Mouse (Mus musculus) kidney, adult 2 months (tissue): ENCODE data around the gene Osbpl3. TPM values are rescaled to one million over a fixed set of nuclear protein-coding genes. Genes with fewer than 3 reads are reported as not detected.

ENCODE experiments used
- DNase-seq: peaks from one replicate; pipeline ENCODE4 v3.0.0; 2021
- H3K27ac ChIP-seq: fragments of 200-500 bp; 2 replicates; pipeline ENCODE4 v1.5.1; 2012; ENCODE audit warnings: low read depth, low read length, control low read depth, inconsistent platforms; ENCODE audit not compliant: insufficient read depth
- H3K27me3 ChIP-seq: fragments of 200-500 bp; replicated peaks from 2 replicates; pipeline ENCODE4 v1.6.1; 2012; ENCODE audit warnings: mild to moderate bottlenecking, moderate library complexity, low read length, inconsistent platforms; ENCODE audit not compliant: control insufficient read depth, insufficient read depth
- H3K36me3 ChIP-seq: fragments of 200-500 bp; 2 replicates; pipeline ENCODE4 v1.6.1; 2012; ENCODE audit warnings: mild to moderate bottlenecking, moderate library complexity, low read length, inconsistent platforms; ENCODE audit not compliant: control insufficient read depth, insufficient read depth
- H3K4me1 ChIP-seq: fragments of 200-500 bp; 2 replicates; pipeline ENCODE4 v1.6.1; 2011; ENCODE audit warnings: low read length; ENCODE audit not compliant: control insufficient read depth, insufficient read depth
- H3K4me3 ChIP-seq: fragments of 200-500 bp; 2 replicates; pipeline ENCODE4 v1.5.1; 2011; ENCODE audit warnings: mild to moderate bottlenecking, low read depth, low read length, control low read depth; ENCODE audit not compliant: insufficient read depth
- CTCF ChIP-seq: fragments of 200-500 bp; conservative IDR thresholded peaks from 2 replicates; pipeline ENCODE4 v1.5.1; 2011; ENCODE audit warnings: low read depth, mild to moderate bottlenecking, control low read depth, low read length, moderate library complexity, mixed read lengths; ENCODE audit not compliant: insufficient read depth, insufficient read length
- POLR2A ChIP-seq: fragments of 200-500 bp; IDR thresholded peaks from one replicate; pipeline ENCODE4 v1.6.1; 2011; ENCODE audit warnings: low read depth, low read length, control low read depth
- WGBS: fragments of 180-500 bp; shearing (Covaris S2); methylation state at CpG from one replicate; pipeline ENCODE4 v1.1.7; 2018; 5-methylcytosine and 5-hydroxymethylcytosine counted together
- polyA plus RNA-seq: library from polyadenylated mRNA; depleted of rRNA; stranded (reverse); fragments of >200 nt; gene quantifications from 2 replicates; pipeline ENCODE4 v1.2.3, GENCODE M21; 2012

The Osbpl3 gene
- polyA plus RNA-seq, 1 experiment = 33.0 TPM

- 78% methylated on average over 21 of the region's 21 CpGs for WGBS
- H3K27ac ChIP-seq = no peak overlapping the region
- peaks cover 6% of the 10 kb centered on the region; the same call in 1 of the 2 replicates for H3K4me1 ChIP-seq
- no peak overlapping the region for H3K4me3 ChIP-seq
- no peaks in the 10 kb centered on the region for H3K36me3 ChIP-seq
- TF ChIP-seq CTCF = no peak
- TF ChIP-seq POLR2A = no peak
- no peaks in the 10 kb centered on the region for H3K27me3 ChIP-seq
- no peak for DNase-seq
Observed at GRCm38 (mm10) chr6:50377742-50378720, 78.0 kb downstream of the Osbpl3 start.

- TF ChIP-seq POLR2A (no peak), CTCF (no peak)
- no peak for DNase-seq
- no peaks in the 10 kb centered on the region for H3K27me3 ChIP-seq
- H3K36me3 ChIP-seq = no peaks in the 10 kb centered on the region
- WGBS = 85% methylated on average over 1 of the region's 1 CpGs
- peaks cover 4% of the 10 kb centered on the region; the same call in 1 of the 2 replicates for H3K4me1 ChIP-seq
- no peak overlapping the region for H3K27ac ChIP-seq
- H3K4me3 ChIP-seq = no peak overlapping the region
Observed at GRCm38 (mm10) chr6:50376684-50377083, 79.3 kb downstream of the Osbpl3 start.

- DNase-seq = no peak
- Histone ChIP-seq H3K4me1 (peaks cover 11% of the 10 kb centered on the region; the same call in 1 of the 2 replicates), H3K36me3 (no peaks in the 10 kb centered on the region; the same call in 1 of the 2 replicates), H3K4me3 (no peak overlapping the region), H3K27ac (no peak overlapping the region), H3K27me3 (no peaks in the 10 kb centered on the region)
- TF ChIP-seq CTCF (no peak), POLR2A (no peak)
- 43% methylated on average over 5 of the region's 5 CpGs for WGBS
Observed at GRCm38 (mm10) chr6:50372516-50373424, 83.2 kb downstream of the Osbpl3 start.

DNA sequence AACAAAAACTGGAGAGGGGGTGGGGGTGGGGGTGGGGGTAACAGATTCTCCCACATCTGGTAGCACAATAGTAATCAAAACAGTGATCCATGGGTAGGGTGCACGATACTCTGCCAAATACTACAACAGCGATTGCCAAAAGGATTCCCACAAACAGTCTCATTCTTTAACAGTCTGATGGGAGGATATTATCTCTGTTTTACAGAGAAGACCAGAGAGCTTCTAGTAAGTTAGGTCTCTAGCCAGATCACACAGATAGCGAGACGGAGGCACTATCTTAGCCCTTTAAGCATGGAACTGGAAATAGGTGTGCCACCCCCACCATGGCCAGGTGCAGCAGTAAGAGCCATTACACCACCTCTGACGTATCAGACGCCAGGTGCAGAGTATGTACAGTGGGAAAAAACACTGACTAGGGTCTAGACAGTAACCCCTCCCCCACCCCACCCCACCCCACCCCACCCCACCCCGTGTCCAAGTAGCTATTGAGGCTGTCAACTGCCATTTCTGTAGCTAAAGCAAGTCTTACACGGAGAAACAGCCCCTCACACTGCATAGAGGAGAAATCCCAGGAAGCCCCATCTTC lies 84.4 kb downstream of the Osbpl3 start:
- WGBS = 87% methylated on average over 8 of the region's 8 CpGs
- no peak overlapping the region for H3K27ac ChIP-seq
- TF ChIP-seq POLR2A (no peak), CTCF (no peak)

GRCm38 (mm10) chr6:50368502-50369292 lies 87.3 kb downstream of the Osbpl3 start:
- Histone ChIP-seq H3K27me3 (no peaks in the 10 kb centered on the region), H3K36me3 (peaks cover 3% of the 10 kb centered on the region; the same call in 1 of the 2 replicates), H3K4me1 (peaks cover 25% of the 10 kb centered on the region; the same call in 1 of the 2 replicates), H3K27ac (peak overlapping the region; percentile 48; the same call in 1 of the 2 replicates), H3K4me3 (no peak overlapping the region)
- TF ChIP-seq CTCF = no peak
- no peak for TF ChIP-seq POLR2A
- peak; percentile 74 for DNase-seq
- 75% methylated on average over 8 of the region's 8 CpGs for WGBS

More for the DNA sequence above, 84.4 kb downstream of the Osbpl3 start:
- H3K27me3 ChIP-seq = no peaks in the 10 kb centered on the region
- peaks cover 3% of the 10 kb centered on the region; the same call in 1 of the 2 replicates for H3K36me3 ChIP-seq
- H3K4me3 ChIP-seq = no peak overlapping the region
- DNase-seq = no peak
- H3K4me1 ChIP-seq = peaks cover 15% of the 10 kb centered on the region; the same call in 1 of the 2 replicates

DNA sequence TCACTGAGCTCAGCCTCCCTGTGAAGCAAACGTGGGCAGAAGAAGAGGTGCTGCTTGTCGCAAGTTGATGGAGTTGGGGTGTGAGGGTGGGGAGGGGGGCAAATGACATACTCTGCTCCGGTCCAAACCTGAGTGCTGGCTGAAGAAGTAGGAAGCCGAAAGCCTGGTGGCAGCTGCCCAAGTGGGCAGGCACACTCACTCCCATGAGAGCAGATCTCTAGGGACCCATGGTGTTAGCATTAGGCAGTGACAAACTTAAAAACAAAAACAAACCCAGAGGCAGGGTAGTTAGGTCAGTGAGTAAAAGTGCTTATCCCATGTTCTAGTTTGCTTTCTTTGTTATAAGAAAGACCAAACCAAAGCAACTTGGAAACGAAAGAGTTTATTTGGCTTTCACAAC lies 88.2 kb downstream of the Osbpl3 start:
- 74% methylated on average over 5 of the region's 5 CpGs for WGBS
- Histone ChIP-seq H3K27me3 (no peaks in the 10 kb centered on the region), H3K27ac (peak overlapping the region; percentile 48; the same call in 1 of the 2 replicates), H3K36me3 (peaks cover 3% of the 10 kb centered on the region; the same call in 1 of the 2 replicates), H3K4me1 (peaks cover 28% of the 10 kb centered on the region; the same call in 1 of the 2 replicates), H3K4me3 (no peak overlapping the region)
- DNase-seq = peak; percentile 36
- TF ChIP-seq CTCF (no peak), POLR2A (no peak)
